ENCODE assay signal across 1 mouse cellular context in the genomic region with DNA sequence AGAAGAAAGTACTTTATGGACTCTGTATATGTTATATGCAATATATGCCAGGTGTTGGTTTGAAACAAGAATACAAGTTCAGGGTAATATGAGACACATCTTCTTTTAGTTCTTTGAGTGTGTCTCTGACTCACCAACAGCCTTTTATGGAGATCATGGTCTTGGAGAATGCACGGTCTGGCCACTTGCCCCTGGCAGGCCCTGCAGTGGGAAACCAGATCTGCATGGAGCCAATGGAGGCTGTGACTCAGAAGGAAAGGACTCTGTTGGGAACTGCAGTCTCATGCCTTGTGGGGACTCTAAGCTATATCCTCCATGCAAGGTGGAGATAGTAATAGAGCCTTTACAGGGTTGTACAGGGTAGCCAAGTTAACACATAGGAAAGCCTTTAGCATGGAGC.
TF ChIP-seq lines count a peak whose summit lies in the region.

No protein-coding gene starts in this region.

TF ChIP-seq in myocyte, 11 proteins besides CTCF, POLR2A, EP300 and RAD21 (continued from another document):
- TF ChIP-seq MYOD1 (IDR thresholded peaks at IDR 0.05; ENCODE audit: control insufficient read depth in 1 of 3, insufficient read length in 2 of 3, low read depth in 2 of 3) (peak in 1 of 3 experiments; percentile 5), TCF12 (IDR thresholded peaks at IDR 0.05; ENCODE audit: insufficient read depth, poor library complexity, severe bottlenecking) (peak; percentile 19), E2F4 (IDR thresholded peaks at IDR 0.05; ENCODE audit: insufficient read depth) (no peak), POLR2AphosphoS2 (IDR thresholded peaks at IDR 0.05; ENCODE audit: insufficient read length, low read depth) (no peak)
